Mouse (Mus musculus): ENCODE results near the gene Cox17. TPM values are rescaled to one million over a fixed set of nuclear protein-coding genes. Genes with fewer than 3 reads are reported as not detected.

The Cox17 gene
- total RNA-seq, 1 experiment from 2014 or later = 474 TPM

GRCm38 (mm10) chr16:38392126-38392894, 45.5 kb downstream of the Cox17 start:
- peak; percentile 35 for DNase-seq

GRCm38 (mm10) chr16:38394191-38394618, 47.4 kb downstream of the Cox17 start:
- DNase-seq = no peak

- DNase-seq = no peak
These were observed 48.4 kb downstream of the Cox17 start for GRCm38 (mm10) chr16:38395060-38395730.

- peak; percentile 94 for DNase-seq
These were observed 49.4 kb downstream of the Cox17 start for GRCm38 (mm10) chr16:38396155-38396554.

- no peak for DNase-seq
These were observed 51.5 kb downstream of the Cox17 start for GRCm38 (mm10) chr16:38398266-38398665.

GRCm38 (mm10) chr16:38399076-38399475, 52.3 kb downstream of the Cox17 start:
- peak; percentile 32 for DNase-seq

GRCm38 (mm10) chr16:38399531-38400231, 52.9 kb downstream of the Cox17 start:
- DNase-seq = peak; percentile 83

GRCm38 (mm10) chr16:38400311-38400960, 53.6 kb downstream of the Cox17 start:
- peak; percentile 31 for DNase-seq

GRCm38 (mm10) chr16:38401468-38401867, 54.7 kb downstream of the Cox17 start:
- DNase-seq = no peak

Other genes starting within 250 kb of the Cox17 start
- 0.79 and 5.3 TPM in 2 replicates for gene Nr1i2, start 52.2 kb upstream of the Cox17 start, total RNA-seq (2021)
- 0.48 and 0.53 TPM in 2 replicates for gene Maats1, start 4.8 kb upstream of the Cox17 start, total RNA-seq (2021)
- gene Gm21987, start within 50 bp of the Cox17 start, total RNA-seq (2021) = not detected in 2 replicates
- gene Popdc2, start 15.2 kb downstream of the Cox17 start, total RNA-seq (2021) = 4.7 and 4.9 TPM in 2 replicates
- 21.4 and 27.2 TPM in 2 replicates for gene Pla1a, start 86.2 kb downstream of the Cox17 start, total RNA-seq (2021)
- 41.2 and 42.2 TPM in 2 replicates for gene Adprh, start 105.7 kb downstream of the Cox17 start, total RNA-seq (2021)
- gene Cd80, start 108.6 kb downstream of the Cox17 start, total RNA-seq (2021) = 0.56 and 2.0 TPM in 2 replicates
- 46.2 and 46.5 TPM in 2 replicates for gene Timmdc1, start 175.7 kb downstream of the Cox17 start, total RNA-seq (2021)
- gene Poglut1, start 203.3 kb downstream of the Cox17 start, total RNA-seq (2021) = 22.5 and 25.4 TPM in 2 replicates
- gene Tmem39a, start 211.7 kb downstream of the Cox17 start, total RNA-seq (2021) = 55.7 and 74.0 TPM in 2 replicates

Data from adrenal gland, postnatal 14 days (tissue).